Mouse (Mus musculus) c-Kit-positive CD71-negative TER-119-negative erythroid progenitor cells, embryonic 14.5 days (primary cell): Measurements from ENCODE around the gene Manbal.
"Not testable (repeated sequence)": the region's sequence is repeated elsewhere in the genome, so short reads cannot be mapped to it uniquely, and the experiment has no call there.

Experiments used
- DNase-seq: peaks from one replicate; pipeline ENCODE4 v3.0.0-alpha.2; 2013; ENCODE audit warnings: low read depth

Manbal gene

GRCm38 (mm10) chr2:157367991-157368390 is 597 bp downstream of the Manbal start:
- DNase-seq, result peak; percentile 24

- no peak for DNase-seq
These were observed 4.3 kb downstream of the Manbal start for GRCm38 (mm10) chr2:157371696-157372095.

GRCm38 (mm10) chr2:157373681-157374080 is 6.3 kb downstream of the Manbal start:
- no peak for DNase-seq

GRCm38 (mm10) chr2:157375051-157375450 is 7.7 kb downstream of the Manbal start:
- no peak for DNase-seq

- DNase-seq, result no peak
These were observed 8.7 kb downstream of the Manbal start for GRCm38 (mm10) chr2:157375794-157376757.

- no peak for DNase-seq
These were observed 9.6 kb downstream of the Manbal start for GRCm38 (mm10) chr2:157376995-157377394.

- no peak for DNase-seq
These were observed 17.4 kb downstream of the Manbal start for GRCm38 (mm10) chr2:157384836-157385235.

DNA sequence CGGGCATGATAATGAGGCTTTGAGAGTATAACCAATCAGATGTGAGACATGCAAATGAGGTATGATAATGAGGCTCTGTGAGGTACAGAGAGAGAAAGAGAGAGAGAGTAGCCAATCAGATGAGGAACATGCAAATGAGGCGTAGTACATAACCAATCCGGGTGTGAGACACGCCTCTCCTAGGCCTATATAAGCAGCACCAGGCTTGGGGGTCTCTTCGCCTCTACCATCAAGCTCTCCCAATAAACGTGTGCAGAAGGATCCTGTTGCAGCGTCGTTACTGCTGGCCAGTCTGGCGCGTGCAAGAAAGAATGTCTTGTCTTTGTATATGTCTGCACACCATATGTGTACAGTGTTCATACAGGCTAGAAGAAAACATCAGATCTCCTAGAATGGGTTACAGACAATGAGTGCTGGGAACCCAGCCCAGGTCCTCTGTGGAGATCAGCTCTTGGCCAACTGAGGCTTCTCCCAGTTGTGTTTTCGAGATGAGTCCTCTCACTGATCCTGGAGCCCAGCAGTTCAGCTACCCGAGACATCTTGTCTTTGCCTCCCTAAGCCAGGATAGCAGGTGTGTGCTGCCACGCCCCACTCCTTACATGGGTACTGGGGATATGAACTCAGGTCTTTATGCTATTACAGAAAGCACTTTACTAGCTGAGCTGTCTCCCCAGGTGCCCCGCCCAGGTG is 21.7 kb downstream of the Manbal start:
- not testable (repeated sequence) for DNase-seq

GRCm38 (mm10) chr2:157389591-157389921 is 22.2 kb downstream of the Manbal start:
- no peak for DNase-seq

- DNase-seq, result no peak
These were observed 24.9 kb downstream of the Manbal start for GRCm38 (mm10) chr2:157392331-157392730.

- DNase-seq, result no peak
These were observed 26.2 kb downstream of the Manbal start for GRCm38 (mm10) chr2:157393549-157393948.

GRCm38 (mm10) chr2:157394868-157395267 is 27.5 kb downstream of the Manbal start:
- DNase-seq, result no peak

GRCm38 (mm10) chr2:157395371-157395770 is 28.0 kb downstream of the Manbal start:
- DNase-seq, result no peak

DNA sequence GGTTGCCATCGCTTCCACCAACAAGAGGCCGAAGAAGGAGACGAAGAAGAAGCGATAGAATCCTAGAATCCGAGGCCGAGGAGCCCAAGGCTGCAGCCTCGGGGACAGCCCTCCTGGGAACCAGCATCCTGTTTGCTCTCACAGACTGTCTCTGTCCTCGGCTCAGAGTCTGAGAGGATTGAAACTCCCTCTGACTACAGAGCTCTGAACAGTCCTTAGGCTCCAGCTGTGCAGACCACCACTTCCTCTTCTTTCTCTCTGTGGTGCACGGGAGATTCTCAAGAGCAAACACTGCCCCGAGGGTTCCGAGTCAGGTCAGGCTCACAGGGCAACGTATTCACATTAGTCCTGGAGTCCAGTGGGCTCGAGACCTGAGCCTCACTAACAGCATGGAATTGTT is 28.6 kb downstream of the Manbal start:
- peak; percentile 14 for DNase-seq

DNA sequence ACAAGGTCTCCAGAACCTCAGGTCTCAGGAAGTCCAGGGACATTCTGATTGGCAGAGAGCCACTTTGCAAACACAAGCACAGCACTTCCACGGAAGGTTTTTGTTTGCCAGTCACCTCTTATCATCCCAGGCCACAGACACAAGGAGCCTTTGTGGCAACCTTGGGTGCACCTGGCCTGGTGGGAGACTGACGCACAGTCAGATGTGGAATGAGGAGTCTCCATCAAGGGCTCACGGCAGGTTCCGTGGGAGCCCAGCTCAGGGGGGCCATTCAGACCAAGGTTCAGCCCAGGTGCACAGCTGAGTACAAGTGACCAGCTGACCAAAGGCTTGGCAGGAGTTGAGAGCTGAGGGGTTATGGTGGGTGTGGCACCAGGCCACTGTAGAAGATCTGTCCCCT is 30.0 kb downstream of the Manbal start:
- no peak for DNase-seq

DNA sequence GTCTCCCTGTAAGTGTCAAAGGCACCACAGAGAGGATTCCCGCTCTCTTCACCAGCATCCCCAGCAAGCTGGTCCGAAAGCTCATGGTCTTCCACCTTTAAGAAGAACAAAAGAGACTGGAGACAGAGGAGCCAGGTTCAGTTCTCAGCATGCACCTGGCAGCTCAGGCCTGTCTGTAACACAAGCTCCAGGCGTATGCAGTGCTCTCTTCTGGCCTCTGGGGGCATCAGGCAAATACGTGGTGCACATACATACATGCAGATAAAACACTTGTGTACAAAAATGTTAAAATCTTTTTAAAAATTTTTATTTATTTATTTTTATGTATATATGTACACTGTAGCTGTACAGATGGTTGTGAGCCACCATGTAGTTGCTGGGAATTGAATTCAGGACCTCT is 31.1 kb downstream of the Manbal start:
- no peak for DNase-seq

DNA sequence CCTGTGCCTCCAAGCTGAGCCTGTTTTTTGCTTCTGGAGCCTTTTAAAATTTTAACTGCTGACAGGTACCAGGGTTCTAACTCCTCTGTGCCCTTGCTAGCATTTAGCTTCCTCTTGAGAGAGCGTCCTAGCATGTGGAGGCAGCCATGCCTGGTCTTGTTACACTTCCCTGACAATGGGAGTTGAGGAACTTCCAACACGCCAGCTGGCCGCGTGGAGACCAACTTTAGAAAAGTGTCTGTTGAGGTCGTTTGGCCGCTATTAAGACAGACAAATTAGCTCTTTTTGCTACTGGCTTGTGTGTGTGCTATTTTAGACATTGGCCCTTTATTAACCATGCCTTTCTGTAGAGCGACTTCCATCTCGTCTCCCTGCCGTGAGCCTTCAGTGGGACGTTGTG is 32.4 kb downstream of the Manbal start:
- no peak for DNase-seq

DNA sequence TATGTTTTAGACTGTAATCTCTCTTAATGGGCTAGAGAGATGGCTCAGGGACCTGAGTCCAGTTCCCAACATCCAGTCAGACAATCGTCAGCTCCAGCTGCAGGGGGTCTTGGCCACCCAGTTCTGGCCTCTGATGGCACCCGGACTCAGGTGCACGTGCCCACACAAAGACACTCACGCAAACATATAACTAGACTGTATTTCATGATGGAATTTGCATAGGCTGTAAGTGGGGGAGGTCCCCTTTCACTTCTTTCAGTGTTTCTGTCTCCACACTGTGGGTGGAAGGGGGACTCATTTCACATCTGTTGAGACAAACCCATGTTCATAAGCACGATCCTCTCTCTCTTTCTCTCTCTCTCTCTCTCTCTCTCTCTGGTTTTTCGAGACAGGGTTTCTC is 33.1 kb downstream of the Manbal start:
- DNase-seq, result no peak

DNA sequence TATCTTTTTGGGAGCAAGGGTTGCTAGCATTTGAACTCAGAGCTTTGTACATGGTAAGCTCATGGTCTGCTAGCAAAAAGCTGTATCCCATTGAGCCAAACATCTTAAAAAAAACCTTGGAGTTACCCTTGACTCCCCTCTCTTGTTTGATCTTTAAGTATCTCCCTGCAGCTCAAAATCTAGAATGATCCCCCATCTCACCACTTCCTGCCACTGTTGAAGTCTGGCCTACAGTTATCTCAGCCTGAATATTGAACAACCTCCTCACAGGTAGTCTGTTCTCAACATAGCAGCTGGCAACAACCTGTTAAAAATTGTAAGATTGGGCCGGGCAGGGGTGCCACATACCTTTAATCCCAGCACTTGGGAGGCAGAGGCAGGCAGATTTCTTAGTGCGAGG is 33.9 kb downstream of the Manbal start:
- DNase-seq, result no peak

DNA sequence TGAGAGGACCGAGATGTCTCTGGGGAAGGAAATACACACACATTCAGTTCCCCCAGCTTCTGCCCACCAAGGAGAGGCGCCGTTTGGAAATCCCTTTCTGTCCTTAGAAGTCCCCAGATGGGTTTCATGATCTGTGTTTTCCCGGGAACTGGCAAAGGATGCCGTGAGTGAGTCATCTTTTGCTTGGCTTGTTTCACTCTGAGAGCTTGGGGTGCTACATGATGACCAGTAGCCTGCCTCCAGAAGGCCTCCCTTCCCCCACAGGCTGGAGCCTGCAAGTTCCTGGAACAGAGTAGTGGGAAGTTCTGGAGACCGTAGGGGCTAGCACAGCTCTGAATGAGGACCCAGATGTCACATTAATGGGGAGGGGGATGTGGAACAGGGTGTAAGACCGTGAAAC is 40.2 kb downstream of the Manbal start:
- no peak for DNase-seq

GRCm38 (mm10) chr2:157409793-157410533 is 42.6 kb downstream of the Manbal start:
- DNase-seq, result no peak

DNA sequence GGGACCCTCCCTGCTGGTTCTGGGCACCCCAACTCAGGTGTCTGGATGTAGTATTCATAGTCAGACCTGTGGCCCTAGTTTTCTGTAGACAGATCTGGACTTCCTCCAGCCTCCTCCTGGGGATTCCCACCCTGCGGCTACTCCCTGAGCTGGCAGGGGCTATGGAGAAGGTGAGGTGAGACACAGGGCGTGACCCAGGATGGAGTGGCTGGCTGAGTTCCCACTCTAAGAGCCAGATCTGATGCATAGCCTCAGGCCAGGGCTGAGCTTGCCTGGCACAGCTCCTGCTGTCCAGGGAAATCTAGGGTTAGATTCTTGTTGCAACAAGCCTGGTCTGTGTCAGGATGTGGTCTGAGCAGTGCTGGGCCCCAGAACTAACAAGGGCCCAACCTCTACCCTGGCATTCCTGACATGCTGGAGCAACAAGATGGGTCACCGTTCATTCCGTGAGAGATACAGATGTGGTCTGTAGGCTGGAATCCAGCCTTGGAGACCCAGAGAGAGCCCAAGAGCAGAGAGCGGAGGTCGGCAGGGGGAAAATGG is 43.8 kb downstream of the Manbal start:
- no peak for DNase-seq
